Comparison of ENCODE assay signal across 21 mouse cellular contexts in genomic region chr6:134630447-134630846, GRCm38 (mm10). TPM values are rescaled to one million over a fixed set of nuclear protein-coding genes. Genes with fewer than 3 reads are reported as not detected.
DNase-seq lines count a peak whose midpoint lies in the region; ATAC-seq lines count a peak whose summit lies in the region.
"Had no signal": no experiment of that assay in that cellular context is flagged by ENCODE, and none has a peak within 500 bp of the region (broad histone marks: within the 10 kb centered on the region; RNA-seq: fewer than 3 reads in every experiment).

No protein-coding gene starts in this region.

- H3K27me3 ChIP-seq in heart, embryonic 11.5 days (ENCODE audit: control insufficient read depth, insufficient read depth, low read length), result no peaks in the 10 kb centered on the region
- H3K27me3 ChIP-seq in midbrain, embryonic 11.5 days (ENCODE audit: control insufficient read depth, insufficient read depth, low read length), result peaks cover 8% of the 10 kb centered on the region
- peaks cover 18% of the 10 kb centered on the region for H3K27me3 ChIP-seq in midbrain, embryonic 14.5 days (ENCODE audit: control insufficient read depth, insufficient read depth, low read length)
- H3K27me3 ChIP-seq: Patski; stomach, embryonic 15.5 days had no signal

- DNase-seq in heart, postnatal 36 days, result no peak
- peak; percentile 79 for DNase-seq in midbrain, embryonic 11.5 days (ENCODE audit: low spot score, missing footprints)
- no peak for DNase-seq in midbrain, embryonic 14.5 days
- DNase-seq in kidney, postnatal 14 days, result peak; percentile 51
- no peak for DNase-seq in left cerebral cortex, postnatal 10 days (ENCODE audit: extremely low spot score in 1 of 2, low spot score in 2 of 2)
- DNase-seq in left cerebral cortex, adult 9 months (ENCODE audit: low spot score in 2 of 2), result no peak
- DNase-seq in left cerebral cortex, postnatal 36 days (ENCODE audit: low spot score in 2 of 2), result no peak
- DNase-seq: cerebellum, adult 11 months; cerebellum, postnatal 25 days; heart, postnatal 14 days; layer of hippocampus, adult 9-11 months; liver, embryonic 13.5 days had no signal

- 58% methylated on average over 9 of the region's 9 CpGs for WGBS in heart, embryonic 11.5 days (ENCODE audit: insufficient replicate concordance)
- WGBS in midbrain, embryonic 11.5 days, result 81% methylated on average over 9 of the region's 9 CpGs
- WGBS in midbrain, embryonic 14.5 days, result 77% methylated on average over 9 of the region's 9 CpGs

- intact Hi-C loops in heart, postnatal 36 days (cut with DNase I), result no loop called here
- intact Hi-C loops in left cerebral cortex, postnatal 10 days (cut with DNase I), result no loop called here
- intact Hi-C loops in left cerebral cortex, postnatal 36 days (cut with DNase I), result no loop called here

- no peak overlapping the region for H3K9ac ChIP-seq in heart, embryonic 11.5 days (ENCODE audit: low read depth, low read length)
- H3K9ac ChIP-seq in midbrain, embryonic 11.5 days (ENCODE audit: low read length), result no peak overlapping the region
- H3K9ac ChIP-seq in midbrain, embryonic 14.5 days (replicated peaks; ENCODE audit: low read length), result no peak overlapping the region
- H3K9ac ChIP-seq: forebrain, embryonic 13.5 days; liver, embryonic 13.5 days; stomach, embryonic 15.5 days had no signal

- H3K4me1 ChIP-seq in heart, embryonic 11.5 days (ENCODE audit: control insufficient read depth, insufficient read depth, low read length), result 0 out of 2 replicates have a peak, but pooled peaks cover 5% of the 10 kb centered on the region
- no peaks in the 10 kb centered on the region; the same call in none of the 2 replicates for H3K4me1 ChIP-seq in midbrain, embryonic 11.5 days (ENCODE audit: control insufficient read depth, insufficient read depth, low read length)
- H3K4me1 ChIP-seq in midbrain, embryonic 14.5 days (ENCODE audit: control insufficient read depth, insufficient read depth, low read length), result peaks cover 7% of the 10 kb centered on the region; the same call in 1 of the 2 replicates

- 0 out of 2 replicates have a peak, but pooled peaks have one; percentile 37 for ATAC-seq in heart, embryonic 11.5 days (replicated peaks; ENCODE audit: insufficient number of reproducible peaks, low FRiP score, low TSS enrichment)
- no peak for ATAC-seq in midbrain, embryonic 11.5 days (ENCODE audit: low FRiP score)
- no peak for ATAC-seq in midbrain, embryonic 14.5 days (ENCODE audit: low FRiP score, low TSS enrichment)
- ATAC-seq: forebrain, embryonic 13.5 days; hindbrain, embryonic 16.5 days; intestine, postnatal 0 days; lung, postnatal 0 days; Patski had no signal

- H3K4me3 ChIP-seq in heart, embryonic 11.5 days (ENCODE audit: low read depth, low read length), result no peak overlapping the region
- H3K4me3 ChIP-seq in midbrain, embryonic 11.5 days (ENCODE audit: low read depth, low read length), result no peak overlapping the region
- no peak overlapping the region for H3K4me3 ChIP-seq in midbrain, embryonic 14.5 days (replicated peaks; ENCODE audit: low read depth, low read length)
- H3K4me3 ChIP-seq: forebrain, embryonic 13.5 days; liver, embryonic 13.5 days; megakaryocyte, embryonic 14.5 days; stomach, embryonic 15.5 days had no signal

- H3K9me3 ChIP-seq in heart, embryonic 11.5 days (replicated peaks; ENCODE audit: control insufficient read depth, low read length), result no peaks in the 10 kb centered on the region
- H3K9me3 ChIP-seq in midbrain, embryonic 11.5 days (ENCODE audit: control insufficient read depth, low read length), result no peaks in the 10 kb centered on the region
- no peaks in the 10 kb centered on the region for H3K9me3 ChIP-seq in midbrain, embryonic 14.5 days (ENCODE audit: control insufficient read depth, low read length)
- H3K9me3 ChIP-seq: forebrain, embryonic 13.5 days; liver, embryonic 13.5 days; megakaryocyte, embryonic 14.5 days; stomach, embryonic 15.5 days had no signal

- H3K27ac ChIP-seq in heart, embryonic 11.5 days (ENCODE audit: low read depth, low read length), result no peak overlapping the region
- H3K27ac ChIP-seq in midbrain, embryonic 11.5 days (ENCODE audit: low read depth, low read length), result no peak overlapping the region
- no peak overlapping the region for H3K27ac ChIP-seq in midbrain, embryonic 14.5 days (replicated peaks; ENCODE audit: low read depth, low read length)
- H3K27ac ChIP-seq: forebrain, embryonic 13.5 days; liver, embryonic 13.5 days; stomach, embryonic 15.5 days had no signal

- no peak overlapping the region for H3K4me2 ChIP-seq in heart, embryonic 11.5 days
- H3K4me2 ChIP-seq in midbrain, embryonic 11.5 days, result no peak overlapping the region
- H3K4me2 ChIP-seq in midbrain, embryonic 14.5 days (ENCODE audit: low read length), result no peak overlapping the region
- H3K4me2 ChIP-seq: forebrain, embryonic 13.5 days; liver, embryonic 13.5 days; stomach, embryonic 15.5 days had no signal

- H3K36me3 ChIP-seq in heart, embryonic 11.5 days (ENCODE audit: control insufficient read depth, insufficient read depth, low read length), result no peaks in the 10 kb centered on the region
- H3K36me3 ChIP-seq in midbrain, embryonic 11.5 days (ENCODE audit: control insufficient read depth, insufficient read depth, low read length), result no peaks in the 10 kb centered on the region
- no peaks in the 10 kb centered on the region for H3K36me3 ChIP-seq in midbrain, embryonic 14.5 days (ENCODE audit: control insufficient read depth, insufficient read depth, low read length)
- H3K36me3 ChIP-seq: liver, embryonic 13.5 days; stomach, embryonic 15.5 days had no signal

RNA-seq across cellular contexts. Expression of gene Mansc1, which starts 1.8 kb away (rescaled TPM):
- 7.2 and 7.3 TPM in 2 replicates for polyA plus RNA-seq in heart, embryonic 11.5 days (2014; fragmentation: Nextera tagmentation; extraction: Ambion mirVana)
- total RNA-seq in heart, postnatal 36 days (2021), result 1 to 10 TPM; 4.6 to 5.1 TPM
- 0.87 and 1.3 TPM in 2 replicates for polyA plus RNA-seq in midbrain, embryonic 11.5 days (2014; fragmentation: Nextera tagmentation; extraction: Ambion mirVana)
- 0.91 and 1.0 TPM in 2 replicates for polyA plus RNA-seq in midbrain, embryonic 14.5 days (2014; fragmentation: Nextera tagmentation; extraction: Ambion mirVana)
- 1 to 10 TPM; 3.9 to 4.0 TPM for total RNA-seq in left cerebral cortex, postnatal 10 days (2021)
- 10 to 100 TPM in 1 of 2 experiments, 1 to 10 TPM in 1; 9.9 to 14.0 TPM for total RNA-seq in left cerebral cortex, postnatal 36 days (2021)
- polyA plus RNA-seq: C2C12, Patski had no signal

RNA-seq across cellular contexts. Expression of gene Borcs5, which starts 8.9 kb away (rescaled TPM):
- 15.1 and 16.0 TPM in 2 replicates for polyA plus RNA-seq in heart, embryonic 11.5 days (2014; fragmentation: Nextera tagmentation; extraction: Ambion mirVana)
- 10 to 100 TPM in 1 of 2 experiments, 1 to 10 TPM in 1; 9.9 to 10.2 TPM for total RNA-seq in heart, postnatal 36 days (2021)
- polyA plus RNA-seq in midbrain, embryonic 11.5 days (2014; fragmentation: Nextera tagmentation; extraction: Ambion mirVana), result 26.4 and 28.3 TPM in 2 replicates
- 51.3 and 57.5 TPM in 2 replicates for polyA plus RNA-seq in midbrain, embryonic 14.5 days (2014; fragmentation: Nextera tagmentation; extraction: Ambion mirVana)
- 10 to 100 TPM; 26.3 to 26.5 TPM for total RNA-seq in left cerebral cortex, postnatal 10 days (2021)
- 10 to 100 TPM; 33.4 to 42.4 TPM for total RNA-seq in left cerebral cortex, postnatal 36 days (2021)

Comparison
In these comparisons a context has a peak if more than half of its experiments do, and no peak if none do; other contexts are left out.
1. DNase-seq: peak in midbrain, embryonic 11.5 days (single experiment) and kidney, postnatal 14 days (single experiment); none in heart, postnatal 36 days (0 of 2), midbrain, embryonic 14.5 days (single experiment), left cerebral cortex, postnatal 10 days (0 of 2), left cerebral cortex, adult 9 months (0 of 2) and left cerebral cortex, postnatal 36 days (0 of 2).